24 mouse cellular contexts compared by ENCODE assay signal in genomic region chr17:63718972-63719715, GRCm38 (mm10).
DNase-seq lines count a peak whose midpoint lies in the region; ATAC-seq and TF ChIP-seq lines count a peak whose summit lies in the region.
"Had no signal": no experiment of that assay in that cellular context is flagged by ENCODE, and none has a peak within 500 bp of the region (broad histone marks: within the 10 kb centered on the region; RNA-seq: fewer than 3 reads in every experiment).

No protein-coding gene starts in this region.

- H3K36me3 ChIP-seq in forebrain, embryonic 14.5 days (ENCODE audit: control insufficient read depth, insufficient read depth, low read length), result no peaks in the 10 kb centered on the region
- H3K36me3 ChIP-seq in forebrain, embryonic 15.5 days, result no peaks in the 10 kb centered on the region
- no peaks in the 10 kb centered on the region for H3K36me3 ChIP-seq in kidney, postnatal 0 days (ENCODE audit: insufficient read depth, low read length)
- H3K36me3 ChIP-seq in hindbrain, postnatal 0 days (ENCODE audit: insufficient read depth, low read length), result no peaks in the 10 kb centered on the region
- H3K36me3 ChIP-seq in neural tube, embryonic 14.5 days (ENCODE audit: control insufficient read depth, insufficient read depth, low read length), result no peaks in the 10 kb centered on the region
- H3K36me3 ChIP-seq in thymus, adult 2 months (ENCODE audit: control insufficient read depth, insufficient read depth, low read length), result no peaks in the 10 kb centered on the region
- H3K36me3 ChIP-seq: embryonic facial prominence, embryonic 15.5 days; G1E; heart, embryonic 13.5 days; kidney, embryonic 15.5 days; midbrain, embryonic 15.5 days; stomach, embryonic 15.5 days had no signal

- TF ChIP-seq POLR2A in thymus, adult 2 months (IDR thresholded peaks at IDR 0.05; ENCODE audit: control insufficient read depth, extremely low read depth, insufficient read depth, low read length, poor library complexity), result no peak

- H3K4me1 ChIP-seq in forebrain, embryonic 14.5 days (ENCODE audit: control insufficient read depth, insufficient read depth, low read length), result 0 out of 2 replicates have a peak, but pooled peaks cover 7% of the 10 kb centered on the region
- peaks cover 14% of the 10 kb centered on the region; the same call in 1 of the 2 replicates for H3K4me1 ChIP-seq in forebrain, embryonic 15.5 days
- H3K4me1 ChIP-seq in kidney, postnatal 0 days (replicated peaks; ENCODE audit: insufficient read depth, low read length), result no peaks in the 10 kb centered on the region
- no peaks in the 10 kb centered on the region for H3K4me1 ChIP-seq in hindbrain, postnatal 0 days (ENCODE audit: insufficient read depth, low read length)
- peaks cover 7% of the 10 kb centered on the region; the same call in 1 of the 2 replicates for H3K4me1 ChIP-seq in neural tube, embryonic 14.5 days (ENCODE audit: control insufficient read depth, insufficient read depth, low read length)
- no peaks in the 10 kb centered on the region for H3K4me1 ChIP-seq in thymus, adult 2 months (replicated peaks; ENCODE audit: control insufficient read depth, insufficient read depth, low read length)
- H3K4me1 ChIP-seq: embryonic facial prominence, embryonic 15.5 days; heart, embryonic 13.5 days; stomach, embryonic 15.5 days had no signal

- H3K27me3 ChIP-seq in forebrain, embryonic 14.5 days (replicated peaks; ENCODE audit: control insufficient read depth, insufficient read depth, low read length), result no peaks in the 10 kb centered on the region
- H3K27me3 ChIP-seq in forebrain, embryonic 15.5 days, result no peaks in the 10 kb centered on the region
- no peaks in the 10 kb centered on the region for H3K27me3 ChIP-seq in kidney, postnatal 0 days (ENCODE audit: insufficient read depth, low read length)
- no peaks in the 10 kb centered on the region for H3K27me3 ChIP-seq in hindbrain, postnatal 0 days (ENCODE audit: insufficient read depth, low read length)
- no peaks in the 10 kb centered on the region for H3K27me3 ChIP-seq in neural tube, embryonic 14.5 days (ENCODE audit: control insufficient read depth, insufficient read depth, low read length)
- no peaks in the 10 kb centered on the region for H3K27me3 ChIP-seq in thymus, adult 2 months (ENCODE audit: control insufficient read depth, insufficient read depth, low read length)
- H3K27me3 ChIP-seq: embryonic facial prominence, embryonic 15.5 days; heart, embryonic 13.5 days; midbrain, embryonic 15.5 days; stomach, embryonic 15.5 days had no signal

- DNase-seq in forebrain, embryonic 14.5 days (ENCODE audit: low spot score), result peak; percentile 16
- peak; percentile 71 for DNase-seq in kidney, postnatal 0 days (ENCODE audit: low spot score)
- no peak for DNase-seq in kidney, adult 11 months
- DNase-seq in hindbrain, postnatal 0 days (ENCODE audit: low spot score), result peak; percentile 39
- DNase-seq in spleen, postnatal 10 days (ENCODE audit: low spot score in 2 of 2), result no peak
- DNase-seq in thymus, adult 2 months, result no peak
- DNase-seq: adrenal gland, postnatal 14 days; cerebellum, adult 11 months; gastrocnemius, adult 2 months; heart, postnatal 36 days; liver, postnatal 0 days; lung, postnatal 10 days; right cerebral cortex, postnatal 25 days; thymus, adult 18-20 months had no signal

- WGBS in forebrain, embryonic 14.5 days, result 77% methylated on average over 16 of the region's 16 CpGs
- 69% methylated on average over 16 of the region's 16 CpGs for WGBS in forebrain, embryonic 15.5 days
- 51% methylated on average over 16 of the region's 16 CpGs for WGBS in kidney, postnatal 0 days
- 64% methylated on average over 16 of the region's 16 CpGs for WGBS in hindbrain, postnatal 0 days
- 33% methylated on average over 16 of the region's 16 CpGs for WGBS in neural tube, embryonic 14.5 days
- WGBS in thymus, adult 2 months, result 95% methylated on average over 16 of the region's 16 CpGs

- no peak overlapping the region for H3K4me3 ChIP-seq in forebrain, embryonic 14.5 days (ENCODE audit: low read depth, low read length)
- no peak overlapping the region for H3K4me3 ChIP-seq in forebrain, embryonic 15.5 days
- no peak overlapping the region for H3K4me3 ChIP-seq in kidney, postnatal 0 days (replicated peaks; ENCODE audit: low read depth, low read length)
- no peak overlapping the region for H3K4me3 ChIP-seq in hindbrain, postnatal 0 days (ENCODE audit: low read length)
- H3K4me3 ChIP-seq in neural tube, embryonic 14.5 days (ENCODE audit: low read depth, low read length), result no peak overlapping the region
- no peak overlapping the region for H3K4me3 ChIP-seq in thymus, adult 2 months (ENCODE audit: control insufficient read depth, insufficient read depth, low read length)
- H3K4me3 ChIP-seq: embryonic facial prominence, embryonic 15.5 days; gastrocnemius, adult 2 months; heart, embryonic 13.5 days; kidney, embryonic 15.5 days; midbrain, embryonic 15.5 days; stomach, embryonic 15.5 days had no signal

- TF ChIP-seq CTCF in kidney, postnatal 0 days (IDR thresholded peaks at IDR 0.05; ENCODE audit: low read depth), result no peak
- TF ChIP-seq CTCF in hindbrain, postnatal 0 days (IDR thresholded peaks at IDR 0.05; ENCODE audit: low read depth), result no peak
- no peak for TF ChIP-seq CTCF in thymus, adult 2 months (IDR thresholded peaks at IDR 0.05; ENCODE audit: borderline replicate concordance, control insufficient read depth, extremely low read depth, insufficient read depth, low read length, poor library complexity)

- ATAC-seq in forebrain, embryonic 14.5 days, result no peak
- no peak for ATAC-seq in forebrain, embryonic 15.5 days (replicated peaks)
- ATAC-seq in kidney, postnatal 0 days (replicated peaks; ENCODE audit: low FRiP score, low read depth), result no peak
- no peak for ATAC-seq in hindbrain, postnatal 0 days
- peak; percentile 93 for ATAC-seq in neural tube, embryonic 14.5 days (ENCODE audit: low read depth)
- ATAC-seq: activated CD4-positive, CD25-positive, alpha-beta regulatory T cell, adult 4 months; intestine, embryonic 16.5 days; liver, postnatal 0 days; midbrain, embryonic 15.5 days had no signal

- no peak overlapping the region for H3K4me2 ChIP-seq in forebrain, embryonic 14.5 days (ENCODE audit: low read length)
- H3K4me2 ChIP-seq in forebrain, embryonic 15.5 days (replicated peaks), result no peak overlapping the region
- H3K4me2 ChIP-seq in kidney, postnatal 0 days (ENCODE audit: low read length), result no peak overlapping the region
- H3K4me2 ChIP-seq in hindbrain, postnatal 0 days (ENCODE audit: low read depth, low read length), result no peak overlapping the region
- no peak overlapping the region for H3K4me2 ChIP-seq in neural tube, embryonic 14.5 days (ENCODE audit: low read depth, low read length)
- H3K4me2 ChIP-seq: embryonic facial prominence, embryonic 15.5 days; heart, embryonic 13.5 days; kidney, embryonic 15.5 days; midbrain, embryonic 15.5 days; stomach, embryonic 15.5 days had no signal

- no peaks in the 10 kb centered on the region for H3K9me3 ChIP-seq in forebrain, embryonic 14.5 days (replicated peaks; ENCODE audit: control insufficient read depth, low read length)
- H3K9me3 ChIP-seq in forebrain, embryonic 15.5 days, result no peaks in the 10 kb centered on the region
- H3K9me3 ChIP-seq in kidney, postnatal 0 days (replicated peaks; ENCODE audit: low read length), result no peaks in the 10 kb centered on the region
- no peaks in the 10 kb centered on the region for H3K9me3 ChIP-seq in hindbrain, postnatal 0 days (ENCODE audit: low read length)
- no peaks in the 10 kb centered on the region for H3K9me3 ChIP-seq in neural tube, embryonic 14.5 days (ENCODE audit: control insufficient read depth, low read length)
- H3K9me3 ChIP-seq: embryonic facial prominence, embryonic 15.5 days; heart, embryonic 13.5 days; kidney, embryonic 15.5 days; midbrain, embryonic 15.5 days; stomach, embryonic 15.5 days had no signal

- no peak overlapping the region for H3K9ac ChIP-seq in forebrain, embryonic 14.5 days (ENCODE audit: low read length)
- H3K9ac ChIP-seq in forebrain, embryonic 15.5 days (replicated peaks), result no peak overlapping the region
- no peak overlapping the region for H3K9ac ChIP-seq in kidney, postnatal 0 days (ENCODE audit: low read depth, low read length)
- H3K9ac ChIP-seq in hindbrain, postnatal 0 days (replicated peaks; ENCODE audit: low read length), result no peak overlapping the region
- H3K9ac ChIP-seq in neural tube, embryonic 14.5 days (replicated peaks; ENCODE audit: low read depth, low read length), result no peak overlapping the region
- H3K9ac ChIP-seq: embryonic facial prominence, embryonic 15.5 days; heart, embryonic 13.5 days; kidney, embryonic 15.5 days; liver, postnatal 0 days; midbrain, embryonic 15.5 days; stomach, embryonic 15.5 days had no signal

- no peak overlapping the region for H3K27ac ChIP-seq in forebrain, embryonic 14.5 days (ENCODE audit: low read depth, low read length)
- no peak overlapping the region for H3K27ac ChIP-seq in forebrain, embryonic 15.5 days (replicated peaks)
- no peak overlapping the region for H3K27ac ChIP-seq in kidney, postnatal 0 days
- H3K27ac ChIP-seq in hindbrain, postnatal 0 days, result no peak overlapping the region
- peak overlapping the region; percentile 82 for H3K27ac ChIP-seq in neural tube, embryonic 14.5 days (ENCODE audit: low read depth, low read length)
- H3K27ac ChIP-seq in thymus, adult 2 months (ENCODE audit: control insufficient read depth, insufficient read depth, low read length), result no peak overlapping the region
- H3K27ac ChIP-seq: embryonic facial prominence, embryonic 15.5 days; gastrocnemius, adult 2 months; heart, embryonic 13.5 days; kidney, embryonic 15.5 days; midbrain, embryonic 15.5 days; stomach, embryonic 15.5 days had no signal

Comparison
In these comparisons a context has a peak if more than half of its experiments do, and no peak if none do; other contexts are left out.
1. DNase-seq: peak in forebrain, embryonic 14.5 days (single experiment), kidney, postnatal 0 days (single experiment) and hindbrain, postnatal 0 days (single experiment); none in kidney, adult 11 months (single experiment), spleen, postnatal 10 days (0 of 2) and thymus, adult 2 months (single experiment).